Mouse (Mus musculus) forebrain, postnatal 0 days (tissue): ENCODE measurements around the gene Efcab6. TPM values are rescaled to one million over a fixed set of nuclear protein-coding genes. Genes with fewer than 3 reads are reported as not detected.
A peak's percentile ranks its signal among the peaks of the same experiment; 100 is the strongest.

Experiments
- ATAC-seq: fragments of 200-750 bp; cut with Nextera tagmentation; 2 replicates; pipeline ENCODE4 v1.8.0; 2017; ENCODE audit warnings: mild to moderate bottlenecking, moderate library complexity
- DNase-seq: peaks from one replicate; pipeline ENCODE4 v3.0.0-alpha.2; 2015
- H3K27ac ChIP-seq: fragments of 300-500 bp; sonication (generic); 2 replicates; pipeline ENCODE4 v1.5.1; 2014; ENCODE audit warnings: low read depth, mild to moderate bottlenecking, antibody characterized with exemption, low read length, moderate library complexity, mixed read lengths
- H3K27me3 ChIP-seq: fragments of 300-500 bp; sonication (generic); 2 replicates; pipeline ENCODE4 v1.6.1; 2014; ENCODE audit warnings: mild to moderate bottlenecking, low read length, mixed read lengths; ENCODE audit not compliant: insufficient read depth
- H3K36me3 ChIP-seq: fragments of 300-500 bp; sonication (generic); 2 replicates; pipeline ENCODE4 v1.6.1; 2014; ENCODE audit warnings: mild to moderate bottlenecking, moderate library complexity; ENCODE audit not compliant: insufficient read depth
- H3K4me1 ChIP-seq: fragments of 300-500 bp; sonication (generic); 2 replicates; pipeline ENCODE4 v1.6.1; 2014; ENCODE audit warnings: antibody characterized with exemption; ENCODE audit not compliant: insufficient read depth
- H3K4me2 ChIP-seq: fragments of 300-500 bp; sonication (generic); 2 replicates; pipeline ENCODE4 v1.6.1; 2014; ENCODE audit warnings: low read depth, mild to moderate bottlenecking, moderate library complexity
- H3K4me3 ChIP-seq: fragments of 300-500 bp; sonication (generic); 2 replicates; pipeline ENCODE4 v1.5.1; 2014; ENCODE audit warnings: low read depth, low read length, mixed read lengths
- H3K9ac ChIP-seq: fragments of 300-500 bp; sonication (generic); 2 replicates; pipeline ENCODE4 v1.6.1; 2014; ENCODE audit warnings: mild to moderate bottlenecking
- H3K9me3 ChIP-seq: fragments of 300-500 bp; sonication (generic); 2 replicates; pipeline ENCODE4 v1.6.1; 2016; ENCODE audit warnings: low read length
- CTCF ChIP-seq: sonication (generic); IDR thresholded peaks from 2 replicates; pipeline ENCODE4 v1.5.1; 2016; ENCODE audit warnings: antibody characterized with exemption, control low read depth, low read depth
- WGBS: fragments of 180-500 bp; shearing (Covaris S2); extraction: QIAGEN DNeasy Blood & Tissue Kit; methylation state at CpG from one replicate; pipeline ENCODE4 v1.1.7; 2014; 5-methylcytosine and 5-hydroxymethylcytosine counted together
- polyA plus RNA-seq: library from polyadenylated mRNA; unstranded; fragments of >200 nt; fragmentation: Nextera tagmentation; extraction: Ambion mirVana; gene quantifications from 2 replicates; pipeline ENCODE4 v1.2.1, GENCODE M21; 2015
- total RNA-seq: library from RNA; depleted of rRNA; stranded (reverse); fragments of >200 nt; gene quantifications from 2 replicates; pipeline ENCODE4 v1.2.3, GENCODE M21; 2014

The Efcab6 gene
- total and polyA plus RNA-seq, 2 experiments from 2014 or later = 4.4 to 6.0 TPM

GRCm38 (mm10) chr15:83897286-83897685 lies 167.9 kb downstream of the Efcab6 start:
- H3K4me3 ChIP-seq = no peak overlapping the region
- no peaks in the 10 kb centered on the region for H3K36me3 ChIP-seq
- H3K4me2 ChIP-seq = no peak overlapping the region
- H3K9me3 ChIP-seq = no peaks in the 10 kb centered on the region
- 26% methylated on average over 9 of the region's 9 CpGs for WGBS
- H3K9ac ChIP-seq = no peak overlapping the region
- peak overlapping the region; percentile 47 for H3K27ac ChIP-seq
- peak; percentile 76 for DNase-seq
- TF ChIP-seq CTCF = no peak
- H3K27me3 ChIP-seq = no peaks in the 10 kb centered on the region
- ATAC-seq = peak; percentile 92
- H3K4me1 ChIP-seq = peaks cover 17% of the 10 kb centered on the region

DNA sequence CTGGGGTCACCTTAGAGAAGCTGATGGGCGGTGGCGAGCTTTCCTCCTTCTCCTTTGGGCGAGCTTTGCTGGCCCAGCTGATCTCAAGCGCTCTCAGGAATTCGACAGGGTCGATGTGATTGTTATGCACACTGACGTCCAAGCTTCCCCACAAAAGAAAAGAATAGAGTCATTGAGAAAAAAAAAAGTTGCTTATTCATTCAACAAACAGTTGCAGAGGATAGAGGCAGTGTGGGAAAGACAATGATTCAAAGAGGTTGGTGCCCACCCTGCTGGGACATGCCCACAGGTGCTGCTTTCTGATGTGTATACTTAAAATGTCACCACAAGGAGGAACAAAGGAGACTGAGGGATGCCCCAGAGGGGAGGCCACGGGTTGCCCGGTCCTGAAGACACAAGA lies 169.2 kb downstream of the Efcab6 start:
- Histone ChIP-seq H3K27me3 (no peaks in the 10 kb centered on the region), H3K4me1 (peaks cover 15% of the 10 kb centered on the region), H3K27ac (no peak overlapping the region), H3K4me3 (no peak overlapping the region), H3K4me2 (no peak overlapping the region), H3K36me3 (no peaks in the 10 kb centered on the region), H3K9me3 (no peaks in the 10 kb centered on the region), H3K9ac (no peak overlapping the region)
- 22% methylated on average over 9 of the region's 9 CpGs for WGBS
- ATAC-seq (no peak), DNase-seq (no peak)
- TF ChIP-seq CTCF = no peak

DNA sequence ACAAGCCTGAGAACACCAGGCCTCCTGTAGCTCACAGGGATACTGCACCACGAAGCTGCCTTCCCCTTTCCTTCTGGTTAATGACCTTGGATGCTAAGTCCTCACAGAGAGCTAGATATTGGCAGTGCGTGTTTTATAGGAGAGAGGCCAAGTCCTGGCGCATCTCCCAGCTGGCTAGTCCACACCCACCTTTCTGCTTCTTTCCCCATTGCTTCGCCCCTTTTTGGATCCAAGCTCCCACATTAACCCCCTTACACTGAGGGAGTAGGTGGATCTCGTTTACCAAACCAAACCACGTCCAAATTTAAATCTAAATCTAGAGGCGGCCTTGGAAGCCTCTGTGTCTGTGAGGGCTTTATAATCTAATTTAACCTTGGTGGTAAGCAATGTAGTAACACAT lies 170.9 kb downstream of the Efcab6 start:
- ATAC-seq (no peak), DNase-seq (no peak)
- H3K9me3 ChIP-seq = no peaks in the 10 kb centered on the region
- 47% methylated on average over 7 of the region's 7 CpGs for WGBS
- H3K27ac ChIP-seq = no peak overlapping the region
- H3K4me2 ChIP-seq = no peak overlapping the region
- no peak overlapping the region for H3K9ac ChIP-seq
- TF ChIP-seq CTCF = no peak
- no peaks in the 10 kb centered on the region for H3K36me3 ChIP-seq
- no peaks in the 10 kb centered on the region for H3K27me3 ChIP-seq
- no peak overlapping the region for H3K4me3 ChIP-seq
- H3K4me1 ChIP-seq = peaks cover 15% of the 10 kb centered on the region

DNA sequence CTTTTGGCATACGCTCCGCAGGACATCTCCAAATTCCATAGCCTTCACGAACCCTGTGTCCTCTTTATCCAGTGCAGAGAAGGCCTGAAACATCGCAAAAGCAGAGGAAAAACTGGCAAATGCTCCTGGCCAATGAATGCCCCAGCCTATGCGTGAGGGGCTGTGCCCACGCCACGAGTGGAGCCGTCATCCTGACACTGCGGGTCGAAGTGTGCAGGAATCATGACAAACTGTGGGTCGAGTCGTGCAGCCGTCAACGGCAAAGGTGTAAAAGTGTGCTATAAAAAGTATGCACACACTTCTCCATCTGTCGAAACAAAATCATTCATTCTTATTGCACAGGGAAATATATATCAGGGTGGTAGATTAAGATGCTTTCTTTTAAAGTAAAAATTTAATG lies 172.3 kb downstream of the Efcab6 start:
- H3K27me3 ChIP-seq = no peaks in the 10 kb centered on the region
- TF ChIP-seq CTCF = no peak
- no peaks in the 10 kb centered on the region for H3K9me3 ChIP-seq
- ATAC-seq (no peak), DNase-seq (no peak)
- H3K4me3 ChIP-seq = no peak overlapping the region
- H3K9ac ChIP-seq = no peak overlapping the region
- no peak overlapping the region for H3K4me2 ChIP-seq
- peaks cover 14% of the 10 kb centered on the region for H3K4me1 ChIP-seq
- H3K27ac ChIP-seq = no peak overlapping the region
- WGBS = 72% methylated on average over 15 of the region's 15 CpGs
- H3K36me3 ChIP-seq = no peaks in the 10 kb centered on the region

DNA sequence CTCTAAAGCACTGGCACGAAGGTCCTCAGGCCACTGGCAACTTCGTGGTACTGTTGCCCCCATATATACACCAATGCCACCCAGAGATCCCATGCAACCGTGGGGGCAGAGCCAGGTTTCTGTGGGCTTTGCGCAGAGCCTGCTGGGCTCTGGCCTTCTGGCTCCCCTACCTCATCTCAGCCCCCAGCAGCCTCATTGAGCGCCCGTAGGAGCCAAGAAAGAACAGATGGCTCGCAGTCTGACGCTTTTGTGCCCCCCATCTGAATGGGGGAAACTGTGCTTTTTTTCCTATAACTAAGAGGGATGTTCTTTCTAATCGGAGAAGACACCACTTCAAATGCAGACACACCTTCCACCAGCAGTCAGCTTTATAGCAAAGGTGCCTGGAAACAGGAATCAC lies 180.9 kb downstream of the Efcab6 start:
- ATAC-seq (peak; percentile 71), DNase-seq (peak; percentile 77)

DNA sequence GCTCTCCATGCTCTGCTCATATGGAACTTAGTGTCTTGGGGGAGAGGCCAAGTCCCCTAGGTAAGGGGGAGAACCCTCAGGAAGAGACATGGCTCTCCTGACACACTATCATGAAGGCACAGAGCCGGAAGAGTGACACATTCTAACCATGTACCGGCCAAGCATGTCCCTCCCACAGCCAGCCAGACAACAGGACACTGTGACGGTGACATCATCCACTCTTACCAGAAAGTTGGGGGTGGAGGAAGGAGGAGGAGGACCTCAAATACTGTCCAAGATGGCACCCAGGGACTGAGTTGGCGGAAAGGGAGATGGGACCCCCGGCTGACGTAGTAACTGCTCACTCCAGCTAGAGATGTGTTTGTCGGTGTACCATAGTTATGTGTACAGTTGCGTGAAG lies 181.4 kb downstream of the Efcab6 start:
- no peak for DNase-seq
- H3K9ac ChIP-seq = no peak overlapping the region
- WGBS = 92% methylated on average over 8 of the region's 8 CpGs
- H3K36me3 ChIP-seq = no peaks in the 10 kb centered on the region
- H3K4me1 ChIP-seq = no peaks in the 10 kb centered on the region; the same call in 1 of the 2 replicates
- H3K4me2 ChIP-seq = no peak overlapping the region
- peak overlapping the region; percentile 55; the same call in 1 of the 2 replicates for H3K27ac ChIP-seq
- TF ChIP-seq CTCF = no peak
- ATAC-seq = no peak
- H3K9me3 ChIP-seq = no peaks in the 10 kb centered on the region
- no peak overlapping the region for H3K4me3 ChIP-seq
- H3K27me3 ChIP-seq = no peaks in the 10 kb centered on the region

More for the DNA sequence above, 180.9 kb downstream of the Efcab6 start:
- no peaks in the 10 kb centered on the region; the same call in 1 of the 2 replicates for H3K4me1 ChIP-seq
- H3K36me3 ChIP-seq = no peaks in the 10 kb centered on the region
- no peaks in the 10 kb centered on the region for H3K27me3 ChIP-seq
- no peak overlapping the region for H3K9ac ChIP-seq
- no peak for TF ChIP-seq CTCF
- no peak overlapping the region for H3K4me2 ChIP-seq
- peak overlapping the region; percentile 55 for H3K27ac ChIP-seq
- 60% methylated on average over 9 of the region's 9 CpGs for WGBS
- H3K4me3 ChIP-seq = no peak overlapping the region
- no peaks in the 10 kb centered on the region for H3K9me3 ChIP-seq

- no peaks in the 10 kb centered on the region for H3K9me3 ChIP-seq
- H3K27me3 ChIP-seq = no peaks in the 10 kb centered on the region
- TF ChIP-seq CTCF = no peak
- no peak overlapping the region for H3K27ac ChIP-seq
- ATAC-seq (no peak), DNase-seq (no peak)
- no peak overlapping the region for H3K4me3 ChIP-seq
- H3K9ac ChIP-seq = no peak overlapping the region
- H3K4me1 ChIP-seq = no peaks in the 10 kb centered on the region; the same call in 1 of the 2 replicates
- no peak overlapping the region for H3K4me2 ChIP-seq
- no peaks in the 10 kb centered on the region for H3K36me3 ChIP-seq
- WGBS = 26% methylated on average over 5 of the region's 5 CpGs
Measured at GRCm38 (mm10) chr15:83879845-83880244, 185.3 kb downstream of the Efcab6 start.

- Histone ChIP-seq H3K4me3 (no peak overlapping the region), H3K36me3 (no peaks in the 10 kb centered on the region), H3K9me3 (no peaks in the 10 kb centered on the region), H3K4me2 (no peak overlapping the region), H3K4me1 (no peaks in the 10 kb centered on the region), H3K27me3 (no peaks in the 10 kb centered on the region), H3K27ac (no peak overlapping the region), H3K9ac (no peak overlapping the region)
- DNase-seq = no peak
- 65% methylated on average over 2 of the region's 2 CpGs for WGBS
- no peak for TF ChIP-seq CTCF
- ATAC-seq = no peak
Measured at GRCm38 (mm10) chr15:83877898-83878297, 187.3 kb downstream of the Efcab6 start.
